Mouse (Mus musculus): ENCODE data around the gene Lmnb2. TPM values are rescaled to one million over a fixed set of nuclear protein-coding genes. Genes with fewer than 3 reads are reported as not detected.

Lmnb2 gene
- polyA plus RNA-seq, 1 experiment from 2014 or later, result 54.0 TPM

- H3K4me2 ChIP-seq, result peak overlapping the region; percentile 46
- H3K4me1 ChIP-seq, result peaks cover 15% of the 10 kb centered on the region
- no peak overlapping the region for H3K27ac ChIP-seq
- no peaks in the 10 kb centered on the region for H3K9me3 ChIP-seq (replicated peaks)
- H3K27me3 ChIP-seq, result no peaks in the 10 kb centered on the region
- H3K4me3 ChIP-seq, result peak overlapping the region; percentile 17
- no peaks in the 10 kb centered on the region for H3K36me3 ChIP-seq (ENCODE audit: poor library complexity, severe bottlenecking)
- peak overlapping the region; percentile 54 for H3K9ac ChIP-seq
- WGBS, result 7% methylated on average over 16 of the region's 16 CpGs
- no peak for ATAC-seq
Observed at GRCm38 (mm10) chr10:80921923-80922322, 3.9 kb upstream of the Lmnb2 start.

GRCm38 (mm10) chr10:80917336-80917778 lies 688 bp downstream of the Lmnb2 start:
- Histone ChIP-seq H3K27ac (peak overlapping the region; percentile 48; the same call in 1 of the 2 replicates), H3K4me1 (peaks cover 31% of the 10 kb centered on the region), H3K9ac (peak overlapping the region; percentile 90), H3K27me3 (no peaks in the 10 kb centered on the region), H3K9me3 (replicated peaks) (no peaks in the 10 kb centered on the region), H3K36me3 (ENCODE audit: poor library complexity, severe bottlenecking) (peaks cover 28% of the 10 kb centered on the region), H3K4me3 (peak overlapping the region; percentile 93), H3K4me2 (peak overlapping the region; percentile 99)
- no peak; the same call in 1 of the 2 replicates for ATAC-seq
- WGBS, result 1% methylated on average over 15 of the region's 15 CpGs

- no peaks in the 10 kb centered on the region for H3K9me3 ChIP-seq (replicated peaks)
- 72% methylated on average over 4 of the region's 4 CpGs for WGBS
- peaks cover 44% of the 10 kb centered on the region for H3K36me3 ChIP-seq (ENCODE audit: poor library complexity, severe bottlenecking)
- no peak overlapping the region for H3K9ac ChIP-seq
- ATAC-seq, result no peak
- H3K27me3 ChIP-seq, result no peaks in the 10 kb centered on the region
- no peak overlapping the region for H3K4me3 ChIP-seq
- H3K27ac ChIP-seq, result no peak overlapping the region
- H3K4me2 ChIP-seq, result 0 out of 2 replicates have a peak overlapping the region, but pooled peaks have one; percentile 99
- peaks cover 23% of the 10 kb centered on the region for H3K4me1 ChIP-seq
Observed at GRCm38 (mm10) chr10:80915736-80916135, 2.3 kb downstream of the Lmnb2 start.

DNA sequence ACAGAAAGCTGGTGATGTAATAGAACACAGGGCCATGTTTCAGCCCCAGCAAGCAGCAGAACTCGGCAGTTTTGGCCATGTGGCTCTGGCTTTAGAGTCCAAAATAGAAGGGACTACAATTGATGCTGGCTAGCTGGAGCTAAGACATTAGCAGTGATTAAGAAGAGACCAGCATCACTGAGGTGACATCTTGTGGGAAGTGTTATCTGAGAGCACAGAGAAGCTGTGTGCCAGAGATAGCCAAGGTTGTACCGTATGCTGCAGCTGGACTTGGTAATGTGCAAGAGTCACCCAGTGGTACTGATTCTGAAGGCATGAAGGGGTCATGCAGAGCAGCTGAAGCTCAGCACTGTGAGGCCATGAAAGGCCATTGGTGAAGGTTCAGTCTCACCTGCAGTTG lies 2.8 kb downstream of the Lmnb2 start:
- ATAC-seq, result no peak
- H3K4me1 ChIP-seq, result peaks cover 23% of the 10 kb centered on the region
- 88% methylated on average over 2 of the region's 2 CpGs for WGBS
- H3K9me3 ChIP-seq (replicated peaks), result no peaks in the 10 kb centered on the region
- H3K27me3 ChIP-seq, result no peaks in the 10 kb centered on the region
- no peak overlapping the region for H3K9ac ChIP-seq
- no peak overlapping the region for H3K27ac ChIP-seq
- peaks cover 48% of the 10 kb centered on the region for H3K36me3 ChIP-seq (ENCODE audit: poor library complexity, severe bottlenecking)
- H3K4me3 ChIP-seq, result no peak overlapping the region
- H3K4me2 ChIP-seq, result no peak overlapping the region

DNA sequence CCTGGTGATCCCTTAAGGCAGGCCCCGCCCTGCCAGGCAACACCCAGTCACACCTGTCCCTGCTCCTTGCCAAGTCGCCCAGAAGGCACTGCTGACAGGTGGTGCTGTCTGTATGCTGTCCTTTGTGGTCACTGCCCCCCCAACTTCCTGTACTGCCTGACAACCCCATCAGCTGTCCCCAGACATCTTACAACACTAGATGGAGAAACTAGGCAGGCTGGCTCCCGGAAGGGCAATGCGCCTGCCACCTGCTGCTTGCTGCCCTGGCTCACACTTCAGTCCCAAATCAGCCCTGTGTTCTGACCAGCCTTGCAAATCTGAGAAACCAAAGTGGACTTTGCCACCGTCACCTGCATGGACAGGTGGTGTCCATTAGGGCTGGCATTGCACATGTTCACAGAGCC lies 3.8 kb downstream of the Lmnb2 start:
- H3K36me3 ChIP-seq (ENCODE audit: poor library complexity, severe bottlenecking), result peaks cover 58% of the 10 kb centered on the region
- H3K27me3 ChIP-seq, result no peaks in the 10 kb centered on the region
- H3K9me3 ChIP-seq (replicated peaks), result no peaks in the 10 kb centered on the region
- no peak overlapping the region for H3K4me3 ChIP-seq
- ATAC-seq, result no peak
- WGBS, result 91% methylated on average over 5 of the region's 5 CpGs
- no peak overlapping the region for H3K4me2 ChIP-seq
- H3K27ac ChIP-seq, result no peak overlapping the region
- no peak overlapping the region; the same call in 1 of the 2 replicates for H3K9ac ChIP-seq
- peaks cover 23% of the 10 kb centered on the region for H3K4me1 ChIP-seq

- WGBS, result 91% methylated on average over 7 of the region's 8 CpGs
- no peak for ATAC-seq
- Histone ChIP-seq H3K4me1 (peaks cover 23% of the 10 kb centered on the region), H3K4me2 (no peak overlapping the region), H3K27ac (no peak overlapping the region), H3K36me3 (ENCODE audit: poor library complexity, severe bottlenecking) (peaks cover 66% of the 10 kb centered on the region), H3K27me3 (no peaks in the 10 kb centered on the region), H3K9ac (no peak overlapping the region), H3K4me3 (no peak overlapping the region), H3K9me3 (replicated peaks) (no peaks in the 10 kb centered on the region)
Observed at GRCm38 (mm10) chr10:80913364-80914011, 4.6 kb downstream of the Lmnb2 start.

- no peak for ATAC-seq
- H3K4me2 ChIP-seq, result no peak overlapping the region
- no peak overlapping the region for H3K9ac ChIP-seq
- peaks cover 82% of the 10 kb centered on the region for H3K36me3 ChIP-seq (ENCODE audit: poor library complexity, severe bottlenecking)
- no peaks in the 10 kb centered on the region for H3K9me3 ChIP-seq (replicated peaks)
- H3K4me3 ChIP-seq, result no peak overlapping the region
- H3K4me1 ChIP-seq, result peaks cover 16% of the 10 kb centered on the region
- no peak overlapping the region for H3K27ac ChIP-seq
- no peaks in the 10 kb centered on the region for H3K27me3 ChIP-seq
Observed at GRCm38 (mm10) chr10:80911891-80912290, 6.2 kb downstream of the Lmnb2 start.

DNA sequence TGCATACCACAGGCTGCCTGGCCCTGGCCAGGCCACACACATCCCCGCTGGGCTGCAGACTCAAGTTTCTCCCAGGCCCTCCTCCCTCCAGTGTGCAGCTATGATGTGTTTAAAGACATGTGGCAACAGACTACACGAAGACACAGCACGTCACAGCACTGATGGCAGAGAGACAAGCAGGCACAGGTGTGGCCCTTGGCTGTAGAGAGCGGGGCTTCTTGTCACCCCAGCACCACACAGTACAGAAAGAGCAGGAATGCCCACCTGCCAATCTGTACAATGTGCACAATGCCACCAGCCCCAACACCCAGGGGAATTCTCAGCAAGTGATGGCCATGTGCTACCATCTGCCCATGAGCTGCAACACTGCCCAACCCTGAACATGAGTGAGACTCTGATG lies 6.7 kb downstream of the Lmnb2 start:
- peaks cover 11% of the 10 kb centered on the region for H3K4me1 ChIP-seq
- ATAC-seq, result no peak
- H3K4me2 ChIP-seq, result no peak overlapping the region
- H3K36me3 ChIP-seq (ENCODE audit: poor library complexity, severe bottlenecking), result peaks cover 85% of the 10 kb centered on the region
- WGBS, result over 99% methylated on average over 4 of the region's 4 CpGs
- no peaks in the 10 kb centered on the region for H3K9me3 ChIP-seq (replicated peaks)
- no peaks in the 10 kb centered on the region for H3K27me3 ChIP-seq
- no peak overlapping the region for H3K9ac ChIP-seq
- no peak overlapping the region for H3K4me3 ChIP-seq
- no peak overlapping the region for H3K27ac ChIP-seq

GRCm38 (mm10) chr10:80909375-80910162 lies 8.5 kb downstream of the Lmnb2 start:
- no peak for ATAC-seq
- H3K27ac ChIP-seq, result no peak overlapping the region
- no peak overlapping the region for H3K9ac ChIP-seq
- WGBS, result 98% methylated on average over 22 of the region's 22 CpGs
- peaks cover 94% of the 10 kb centered on the region for H3K36me3 ChIP-seq (ENCODE audit: poor library complexity, severe bottlenecking)
- H3K9me3 ChIP-seq (replicated peaks), result no peaks in the 10 kb centered on the region
- H3K4me2 ChIP-seq, result no peak overlapping the region
- no peak overlapping the region for H3K4me3 ChIP-seq
- H3K27me3 ChIP-seq, result no peaks in the 10 kb centered on the region
- no peaks in the 10 kb centered on the region for H3K4me1 ChIP-seq

GRCm38 (mm10) chr10:80904709-80905108 lies 13.3 kb downstream of the Lmnb2 start:
- Histone ChIP-seq H3K27ac (no peak overlapping the region), H3K4me3 (no peak overlapping the region), H3K27me3 (no peaks in the 10 kb centered on the region), H3K9me3 (replicated peaks) (no peaks in the 10 kb centered on the region), H3K36me3 (ENCODE audit: poor library complexity, severe bottlenecking) (peaks cover 80% of the 10 kb centered on the region), H3K9ac (no peak overlapping the region), H3K4me1 (peaks cover 3% of the 10 kb centered on the region), H3K4me2 (no peak overlapping the region)
- ATAC-seq, result no peak
- 96% methylated on average over 11 of the region's 11 CpGs for WGBS

GRCm38 (mm10) chr10:80904004-80904693 lies 13.9 kb downstream of the Lmnb2 start:
- H3K36me3 ChIP-seq (ENCODE audit: poor library complexity, severe bottlenecking), result peaks cover 77% of the 10 kb centered on the region
- WGBS, result 90% methylated on average over 28 of the region's 28 CpGs
- no peak for ATAC-seq

DNA sequence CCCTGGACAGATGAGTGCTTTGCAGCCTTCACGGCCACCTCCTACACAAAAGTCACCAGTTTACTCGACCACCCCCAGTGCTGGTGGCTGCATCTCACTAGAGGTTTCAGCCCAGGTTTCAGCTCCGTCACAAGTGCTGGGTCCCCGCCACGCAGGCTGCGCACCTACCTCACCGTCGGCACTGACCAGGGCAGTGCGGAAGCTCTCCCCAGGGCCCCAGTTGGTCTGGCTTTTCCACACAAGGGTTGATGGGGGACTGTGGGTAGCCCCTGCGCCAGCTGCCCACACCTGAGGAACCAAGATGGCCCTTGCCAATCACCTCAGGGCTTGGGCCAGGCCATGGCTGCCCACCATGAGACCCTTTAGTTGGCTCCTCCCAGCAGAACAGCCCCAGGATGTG lies 14.8 kb downstream of the Lmnb2 start:
- Histone ChIP-seq H3K36me3 (ENCODE audit: poor library complexity, severe bottlenecking) (peaks cover 77% of the 10 kb centered on the region), H3K4me2 (no peak overlapping the region), H3K27me3 (no peaks in the 10 kb centered on the region), H3K4me3 (no peak overlapping the region), H3K27ac (no peak overlapping the region), H3K9ac (no peak overlapping the region), H3K9me3 (replicated peaks) (no peaks in the 10 kb centered on the region), H3K4me1 (peaks cover 18% of the 10 kb centered on the region)
- ATAC-seq, result no peak
- WGBS, result 91% methylated on average over 10 of the region's 10 CpGs

More at GRCm38 (mm10) chr10:80904004-80904693, 13.9 kb downstream of the Lmnb2 start:
- H3K9ac ChIP-seq, result no peak overlapping the region
- H3K27me3 ChIP-seq, result no peaks in the 10 kb centered on the region
- H3K4me2 ChIP-seq, result no peak overlapping the region
- no peak overlapping the region for H3K27ac ChIP-seq
- H3K9me3 ChIP-seq (replicated peaks), result no peaks in the 10 kb centered on the region
- H3K4me3 ChIP-seq, result no peak overlapping the region
- peaks cover 9% of the 10 kb centered on the region for H3K4me1 ChIP-seq
